Mouse (Mus musculus): ENCODE measurements around the gene Fes. TPM values are rescaled to one million over a fixed set of nuclear protein-coding genes. Genes with fewer than 3 reads are reported as not detected.
A peak's percentile ranks its signal among the peaks of the same experiment; 100 is the strongest.

Fes gene
- polyA plus RNA-seq, 1 experiment from 2014 or later, result 4.0 TPM

DNA sequence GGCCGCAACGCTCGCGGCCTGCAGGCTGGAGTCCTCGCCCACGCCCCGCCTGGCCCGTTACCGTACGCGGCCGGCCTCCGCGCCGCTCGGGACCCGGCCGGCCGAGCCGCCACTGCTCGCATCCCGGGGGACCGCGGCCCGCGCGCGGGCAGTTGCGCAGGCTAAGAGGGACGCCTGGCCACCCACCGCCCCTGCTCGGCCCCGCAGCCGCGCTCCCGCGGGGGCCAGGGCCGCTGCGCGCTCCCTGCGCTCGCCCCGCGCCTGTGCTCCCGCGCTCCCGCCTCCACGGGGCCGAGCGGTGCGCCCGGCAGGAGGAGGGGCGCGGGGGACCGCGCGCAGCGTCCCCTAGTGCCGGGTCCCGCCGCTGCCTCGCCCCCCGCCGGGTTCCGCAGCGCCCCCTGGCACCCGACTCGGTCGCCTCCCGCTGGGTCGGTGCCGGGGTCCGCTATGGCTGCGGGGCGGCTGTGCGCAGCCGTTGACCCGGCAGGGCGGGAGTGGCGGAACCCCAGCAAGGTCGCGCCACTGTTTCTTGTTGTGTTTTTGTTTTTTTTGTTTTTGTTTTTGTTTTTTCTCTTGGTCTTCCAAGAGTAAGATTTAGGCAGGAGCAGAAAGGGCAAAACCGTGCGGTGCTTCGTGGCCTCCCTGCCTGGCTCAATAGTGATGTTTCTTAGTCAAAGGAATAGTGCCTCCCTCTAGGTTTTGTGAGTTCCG, 16.6 kb downstream of the Fes start, which contains the start of gene Man2a2:
Gene Man2a2, minus strand, starts transcription at position 335 of the 711 bp plus-strand sequence.
- peaks cover 25% of the 10 kb centered on the region for H3K36me3 ChIP-seq (ENCODE audit: poor library complexity, severe bottlenecking)
- under 1% methylated on average over 57 of the region's 86 CpGs for WGBS
- peak; percentile 82 for ATAC-seq
- no peaks in the 10 kb centered on the region for H3K9me3 ChIP-seq (replicated peaks)
- peak within 1 kb of the TSS; percentile 92 for H3K9ac ChIP-seq
- H3K4me3 ChIP-seq, result peak within 1 kb of the TSS; percentile 85
- H3K27ac ChIP-seq, result peak within 1 kb of the TSS; percentile 74
- H3K4me2 ChIP-seq, result peak within 1 kb of the TSS; percentile 74
- no peaks in the 10 kb centered on the region for H3K27me3 ChIP-seq
- peaks cover 15% of the 10 kb centered on the region for H3K4me1 ChIP-seq

DNA sequence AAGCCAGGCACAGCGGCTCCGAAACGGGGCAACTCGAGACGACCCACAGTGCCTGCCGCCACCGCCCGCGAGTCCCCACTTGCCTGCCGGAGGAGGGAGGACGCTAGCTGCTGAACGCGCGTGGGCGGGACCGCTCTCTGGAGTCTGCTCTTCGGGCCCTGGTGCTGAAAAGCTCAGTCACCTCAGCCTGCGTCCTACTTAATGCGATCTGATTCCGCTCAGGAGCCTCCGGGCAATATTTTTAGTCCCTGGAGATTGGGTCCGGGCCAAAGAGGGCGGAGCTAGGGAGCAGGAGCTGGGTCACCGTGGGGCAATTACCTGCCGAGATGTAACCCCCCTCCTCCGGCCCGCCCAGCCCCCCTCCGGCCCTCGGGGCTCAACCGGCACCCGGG, 17.1 kb downstream of the Fes start:
- Histone ChIP-seq H3K27ac (peak overlapping the region; percentile 74), H3K4me2 (peak overlapping the region; percentile 74), H3K4me3 (peak overlapping the region; percentile 85), H3K4me1 (peaks cover 15% of the 10 kb centered on the region), H3K27me3 (no peaks in the 10 kb centered on the region), H3K9ac (peak overlapping the region; percentile 92), H3K9me3 (replicated peaks) (no peaks in the 10 kb centered on the region), H3K36me3 (ENCODE audit: poor library complexity, severe bottlenecking) (peaks cover 31% of the 10 kb centered on the region)
- under 1% methylated on average over 31 of the region's 31 CpGs for WGBS
- ATAC-seq, result peak; percentile 74

DNA sequence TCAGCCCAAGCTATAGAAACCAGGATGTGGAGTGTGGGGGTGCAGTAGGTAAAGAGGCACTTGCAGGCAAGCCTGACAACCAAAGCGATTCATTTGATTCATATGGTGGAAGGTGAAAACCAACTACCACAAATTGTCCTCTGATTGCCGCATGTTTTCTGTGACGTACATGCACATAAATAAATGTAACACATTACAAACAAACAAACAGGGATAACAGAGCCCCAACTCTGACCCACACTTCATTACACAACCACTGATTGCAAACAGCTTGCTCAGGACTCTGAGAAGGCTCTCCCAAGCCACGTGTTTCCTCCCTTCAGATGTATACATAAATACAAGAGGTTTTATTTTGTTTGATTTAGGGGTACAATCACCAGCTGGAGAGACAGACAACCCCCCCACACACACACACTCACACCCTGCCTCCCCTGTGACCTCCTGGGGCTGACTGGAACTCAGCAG, 17.7 kb downstream of the Fes start:
- WGBS, result 42% methylated on average over 4 of the region's 4 CpGs
- peak overlapping the region; percentile 74 for H3K4me2 ChIP-seq
- peaks cover 15% of the 10 kb centered on the region for H3K4me1 ChIP-seq
- 0 out of 2 replicates have a peak, but pooled peaks have one; percentile 6 for ATAC-seq
- no peaks in the 10 kb centered on the region for H3K9me3 ChIP-seq (replicated peaks)
- peak overlapping the region; percentile 74; the same call in 1 of the 2 replicates for H3K27ac ChIP-seq
- peaks cover 31% of the 10 kb centered on the region for H3K36me3 ChIP-seq (ENCODE audit: poor library complexity, severe bottlenecking)
- H3K9ac ChIP-seq, result peak overlapping the region; percentile 92
- peak overlapping the region; percentile 85 for H3K4me3 ChIP-seq
- H3K27me3 ChIP-seq, result no peaks in the 10 kb centered on the region

DNA sequence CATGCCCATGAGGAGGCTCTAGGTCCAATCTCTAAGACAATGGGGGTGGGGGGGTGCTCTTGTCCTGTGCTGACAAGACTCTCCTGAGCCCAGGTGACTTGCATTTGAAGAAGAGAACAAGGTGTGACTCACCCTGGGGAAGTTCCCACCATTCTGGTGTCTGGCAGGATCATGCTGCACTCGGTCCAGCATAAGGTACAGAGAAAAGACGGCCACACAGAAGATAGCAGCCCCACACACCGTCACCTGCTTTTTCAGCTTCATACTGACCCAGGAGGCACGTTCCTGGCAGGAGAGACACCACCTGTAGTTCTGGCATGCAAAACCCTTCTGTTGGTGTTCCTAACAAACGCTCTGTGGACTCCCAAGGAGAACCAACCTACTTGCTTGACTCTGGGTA, 18.3 kb downstream of the Fes start:
- peak overlapping the region; percentile 74 for H3K4me2 ChIP-seq
- WGBS, result 65% methylated on average over 5 of the region's 5 CpGs

DNA sequence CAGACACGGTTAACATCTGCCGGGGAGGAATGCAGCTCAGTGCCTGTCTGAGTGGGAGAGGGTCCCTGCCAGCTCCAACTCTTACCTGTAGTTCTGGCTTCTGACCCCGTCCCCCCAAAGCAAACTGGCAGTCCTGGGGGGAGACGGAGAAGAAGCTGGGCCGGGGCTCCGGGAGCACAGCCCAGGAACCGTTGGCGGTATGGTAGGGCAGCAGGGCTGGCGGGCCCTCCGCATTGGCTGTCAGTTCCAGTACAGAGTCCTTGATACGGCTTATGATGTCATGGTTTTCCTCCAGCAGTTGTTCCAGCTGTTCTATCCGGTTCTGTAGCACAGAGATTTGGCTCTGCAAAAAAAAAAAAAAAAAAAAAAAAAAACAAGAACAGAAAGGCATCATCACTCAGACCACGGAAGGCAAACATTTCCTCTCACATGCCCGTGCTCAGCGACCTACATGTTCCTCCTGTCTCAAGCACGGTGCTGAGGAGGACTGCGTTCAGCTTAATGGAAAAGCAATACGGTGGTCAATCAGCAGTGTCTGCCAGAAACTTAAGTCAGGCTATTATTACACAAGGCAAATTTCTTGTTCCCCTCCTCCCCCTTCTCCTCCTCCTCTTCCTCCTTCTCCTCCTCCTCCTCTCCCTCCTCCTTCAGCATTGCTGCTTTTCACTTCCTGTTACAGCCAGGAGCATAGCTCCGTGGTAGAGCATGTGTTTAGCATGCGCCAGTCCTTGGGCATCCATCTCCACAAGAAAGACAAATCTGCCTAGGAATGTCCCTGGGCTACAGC, 18.9 kb downstream of the Fes start:
- H3K36me3 ChIP-seq (ENCODE audit: poor library complexity, severe bottlenecking), result peaks cover 41% of the 10 kb centered on the region
- peaks cover 15% of the 10 kb centered on the region for H3K4me1 ChIP-seq
- H3K9ac ChIP-seq, result peak overlapping the region; percentile 19; the same call in 1 of the 2 replicates
- H3K4me3 ChIP-seq, result no peak overlapping the region
- H3K27me3 ChIP-seq, result no peaks in the 10 kb centered on the region
- no peak for ATAC-seq
- WGBS, result 89% methylated on average over 20 of the region's 20 CpGs
- no peaks in the 10 kb centered on the region for H3K9me3 ChIP-seq (replicated peaks)
- no peak overlapping the region for H3K27ac ChIP-seq
- 0 out of 2 replicates have a peak overlapping the region, but pooled peaks have one; percentile 74 for H3K4me2 ChIP-seq

More for the DNA sequence above, 18.3 kb downstream of the Fes start:
- H3K4me1 ChIP-seq, result peaks cover 15% of the 10 kb centered on the region
- H3K27ac ChIP-seq, result no peak overlapping the region
- no peaks in the 10 kb centered on the region for H3K9me3 ChIP-seq (replicated peaks)
- no peak overlapping the region for H3K4me3 ChIP-seq
- H3K27me3 ChIP-seq, result no peaks in the 10 kb centered on the region
- H3K36me3 ChIP-seq (ENCODE audit: poor library complexity, severe bottlenecking), result peaks cover 35% of the 10 kb centered on the region
- peak overlapping the region; percentile 92 for H3K9ac ChIP-seq
- ATAC-seq, result no peak

DNA sequence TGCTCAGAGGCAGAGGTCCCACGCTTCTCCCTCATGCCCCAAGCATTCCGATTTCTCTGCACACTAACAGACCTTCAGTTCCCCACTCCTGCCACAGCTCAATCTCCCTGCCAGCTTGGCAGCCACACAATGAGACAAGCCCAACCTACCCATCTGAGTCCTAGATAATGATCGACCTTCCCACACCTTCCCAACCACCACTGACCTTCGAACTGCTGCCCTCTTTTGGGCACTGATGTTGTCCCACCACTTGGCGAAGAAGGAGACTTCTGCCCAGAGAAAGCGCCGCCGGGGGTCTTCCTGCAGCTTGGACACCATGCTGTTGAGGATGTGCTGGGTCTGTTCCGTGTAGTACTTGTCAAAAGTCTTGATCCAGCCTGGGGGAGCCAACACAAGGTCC, 19.7 kb downstream of the Fes start:
- 93% methylated on average over 9 of the region's 9 CpGs for WGBS
- no peak overlapping the region for H3K4me3 ChIP-seq
- H3K27me3 ChIP-seq, result no peaks in the 10 kb centered on the region
- no peak overlapping the region for H3K27ac ChIP-seq
- H3K4me2 ChIP-seq, result no peak overlapping the region
- H3K9me3 ChIP-seq (replicated peaks), result no peaks in the 10 kb centered on the region
- no peak overlapping the region for H3K9ac ChIP-seq
- peaks cover 15% of the 10 kb centered on the region for H3K4me1 ChIP-seq
- no peak for ATAC-seq
- H3K36me3 ChIP-seq (ENCODE audit: poor library complexity, severe bottlenecking), result peaks cover 50% of the 10 kb centered on the region

DNA sequence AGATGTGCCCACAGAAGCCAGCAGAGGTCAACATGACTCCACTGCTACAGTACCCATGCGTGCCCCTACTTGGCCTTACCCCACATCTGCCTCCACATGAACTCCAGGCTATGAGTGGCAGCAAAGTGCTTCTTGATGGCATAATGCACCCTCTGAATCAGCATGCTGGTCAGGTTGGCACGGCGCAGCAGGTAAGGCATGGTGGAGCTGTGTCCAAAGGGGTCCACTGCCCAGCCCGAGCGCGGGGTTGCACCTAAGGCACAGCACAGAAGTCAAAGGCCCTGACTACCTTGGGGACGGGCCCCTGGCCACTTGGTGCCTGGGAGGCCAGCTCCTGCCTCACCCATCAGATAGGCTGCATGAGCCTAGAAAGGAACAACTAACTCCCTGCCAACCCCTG, 20.5 kb downstream of the Fes start:
- WGBS, result 98% methylated on average over 7 of the region's 7 CpGs
- Histone ChIP-seq H3K9ac (no peak overlapping the region), H3K36me3 (ENCODE audit: poor library complexity, severe bottlenecking) (peaks cover 57% of the 10 kb centered on the region), H3K4me3 (no peak overlapping the region), H3K4me1 (peaks cover 15% of the 10 kb centered on the region), H3K27me3 (no peaks in the 10 kb centered on the region), H3K4me2 (no peak overlapping the region), H3K27ac (no peak overlapping the region), H3K9me3 (replicated peaks) (no peaks in the 10 kb centered on the region)
- no peak for ATAC-seq

DNA sequence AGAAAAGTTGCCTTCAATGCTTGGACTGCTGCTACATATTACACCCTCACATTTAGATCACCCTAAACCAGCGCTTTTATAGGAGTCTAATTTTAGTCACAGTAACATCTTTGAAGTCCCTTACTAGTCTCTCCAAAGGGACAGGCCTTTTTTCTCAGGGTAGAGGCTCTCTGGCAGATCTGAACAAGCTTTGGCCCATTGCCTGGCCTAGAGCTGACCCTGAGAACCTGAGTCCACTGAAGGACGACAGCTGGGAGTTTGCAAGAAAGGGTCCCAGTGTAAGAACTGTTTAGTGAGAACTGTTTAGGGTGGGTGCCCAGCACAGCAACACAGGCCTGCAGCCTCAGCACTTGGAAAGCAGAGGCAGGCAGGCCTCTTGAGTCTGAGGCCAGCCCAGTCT, 22.0 kb downstream of the Fes start:
- Histone ChIP-seq H3K36me3 (ENCODE audit: poor library complexity, severe bottlenecking) (peaks cover 72% of the 10 kb centered on the region), H3K27me3 (no peaks in the 10 kb centered on the region), H3K4me3 (no peak overlapping the region), H3K4me2 (no peak overlapping the region), H3K9ac (no peak overlapping the region), H3K27ac (no peak overlapping the region), H3K4me1 (peaks cover 15% of the 10 kb centered on the region), H3K9me3 (replicated peaks) (no peaks in the 10 kb centered on the region)
- no peak for ATAC-seq
- 83% methylated on average over 2 of the region's 2 CpGs for WGBS

DNA sequence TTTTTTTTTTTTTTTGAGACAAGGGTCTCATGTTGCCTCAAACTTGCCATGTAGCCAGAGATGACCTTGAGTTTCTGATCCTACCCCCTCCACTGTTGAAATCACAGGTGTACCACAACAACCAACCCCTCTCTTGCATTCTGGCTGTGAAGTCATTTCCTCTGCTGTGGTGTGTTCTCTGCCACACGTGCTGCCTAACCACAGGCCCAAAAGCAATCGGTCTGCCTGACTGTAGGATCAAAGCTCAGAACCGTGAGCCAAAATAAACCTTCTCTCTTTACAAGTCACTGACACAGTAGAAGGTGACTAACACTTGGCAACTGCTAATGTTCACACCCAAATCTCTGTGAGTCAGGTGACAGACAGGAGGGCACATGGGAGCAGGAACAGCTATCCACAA, 27.3 kb downstream of the Fes start:
- no peak overlapping the region for H3K9ac ChIP-seq
- ATAC-seq, result no peak
- peaks cover 11% of the 10 kb centered on the region for H3K4me1 ChIP-seq
- WGBS, result 79% methylated on average over 3 of the region's 3 CpGs
- no peak overlapping the region for H3K27ac ChIP-seq
- H3K4me3 ChIP-seq, result no peak overlapping the region
- no peaks in the 10 kb centered on the region for H3K9me3 ChIP-seq (replicated peaks)
- no peaks in the 10 kb centered on the region for H3K27me3 ChIP-seq
- peaks cover 95% of the 10 kb centered on the region for H3K36me3 ChIP-seq (ENCODE audit: poor library complexity, severe bottlenecking)
- no peak overlapping the region for H3K4me2 ChIP-seq

DNA sequence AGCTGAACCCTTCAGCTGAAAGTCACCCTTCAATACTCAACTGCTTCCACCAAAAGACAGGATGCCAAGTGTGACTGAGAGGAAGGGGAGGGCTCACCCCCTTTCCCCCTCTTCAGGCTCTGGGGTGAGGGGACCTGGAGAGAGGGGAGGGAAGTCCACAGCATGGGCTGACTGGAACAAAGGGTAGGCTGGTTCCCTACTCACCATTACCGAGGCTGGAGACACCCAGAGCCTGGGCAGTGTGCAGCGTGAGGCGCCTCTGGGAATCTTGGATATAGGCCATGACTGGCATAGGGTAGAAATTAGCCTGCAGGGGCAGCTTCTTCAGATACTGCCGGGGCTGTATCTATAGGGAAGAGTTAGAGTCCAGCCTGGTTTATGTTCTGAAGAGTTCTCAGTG, 29.7 kb downstream of the Fes start:
- no peak for ATAC-seq
- no peak overlapping the region for H3K27ac ChIP-seq
- peaks cover 11% of the 10 kb centered on the region for H3K4me1 ChIP-seq
- 57% methylated on average over 4 of the region's 4 CpGs for WGBS
- no peak overlapping the region for H3K4me3 ChIP-seq
- no peak overlapping the region for H3K4me2 ChIP-seq
- H3K36me3 ChIP-seq (ENCODE audit: poor library complexity, severe bottlenecking), result peaks cover 91% of the 10 kb centered on the region
- no peaks in the 10 kb centered on the region for H3K27me3 ChIP-seq
- H3K9me3 ChIP-seq (replicated peaks), result no peaks in the 10 kb centered on the region
- H3K9ac ChIP-seq, result no peak overlapping the region

DNA sequence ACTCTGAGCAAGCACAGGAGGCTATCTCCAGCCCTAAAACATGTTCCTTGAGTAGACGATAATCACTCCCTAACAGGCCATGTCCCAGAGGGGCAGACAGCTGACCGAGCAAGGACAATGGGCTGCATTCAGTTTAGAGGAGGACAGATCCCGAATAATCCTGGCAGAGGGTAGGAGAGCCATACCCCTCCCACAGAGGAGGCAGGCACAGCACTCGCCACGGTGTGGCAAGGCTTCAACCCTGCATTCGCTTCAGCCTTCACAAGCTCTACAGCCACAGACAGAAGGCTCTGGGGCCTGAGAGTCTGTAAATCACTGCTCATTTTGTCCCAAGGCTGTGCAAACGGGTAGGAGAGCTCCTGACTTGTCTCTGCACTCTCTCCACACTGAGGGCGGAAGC, 30.6 kb downstream of the Fes start:
- H3K9me3 ChIP-seq (replicated peaks), result no peaks in the 10 kb centered on the region
- 13% methylated on average over 8 of the region's 8 CpGs for WGBS
- H3K27ac ChIP-seq, result peak overlapping the region; percentile 54
- peaks cover 91% of the 10 kb centered on the region for H3K36me3 ChIP-seq (ENCODE audit: poor library complexity, severe bottlenecking)
- peaks cover 11% of the 10 kb centered on the region for H3K4me1 ChIP-seq
- H3K9ac ChIP-seq, result peak overlapping the region; percentile 31; the same call in 1 of the 2 replicates
- ATAC-seq, result no peak
- no peaks in the 10 kb centered on the region for H3K27me3 ChIP-seq
- H3K4me3 ChIP-seq, result no peak overlapping the region
- no peak overlapping the region for H3K4me2 ChIP-seq

DNA sequence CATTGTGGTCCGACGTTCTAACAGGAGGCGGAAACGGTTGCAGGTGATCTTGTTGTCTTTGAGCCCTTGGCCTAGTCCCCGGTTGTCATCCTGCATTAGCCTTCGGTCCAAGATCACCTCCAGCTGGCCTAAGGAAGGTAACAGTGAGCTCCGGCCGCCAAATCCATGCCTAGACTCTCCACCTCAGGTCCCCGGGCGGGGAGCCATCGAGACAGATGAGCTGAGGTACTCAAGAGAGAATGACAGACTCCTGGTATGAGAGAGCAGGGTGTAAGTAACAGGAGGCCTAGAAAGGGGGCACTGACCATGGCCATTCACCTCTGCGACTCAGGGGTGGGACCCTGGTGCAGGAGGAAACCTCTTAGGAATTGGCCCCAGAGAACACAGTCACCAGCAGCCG, 31.4 kb downstream of the Fes start:
- Histone ChIP-seq H3K4me1 (peaks cover 11% of the 10 kb centered on the region), H3K27me3 (no peaks in the 10 kb centered on the region), H3K4me2 (no peak overlapping the region), H3K9ac (0 out of 2 replicates have a peak overlapping the region, but pooled peaks have one; percentile 31), H3K4me3 (no peak overlapping the region), H3K9me3 (replicated peaks) (no peaks in the 10 kb centered on the region), H3K27ac (peak overlapping the region; percentile 54; the same call in 1 of the 2 replicates), H3K36me3 (ENCODE audit: poor library complexity, severe bottlenecking) (peaks cover 88% of the 10 kb centered on the region)
- no peak for ATAC-seq
- WGBS, result 86% methylated on average over 13 of the region's 13 CpGs

Data from forebrain, embryonic 13.5 days (tissue).